Mouse (Mus musculus) brain, embryonic 14.5 days (tissue): ENCODE data around the gene Rrp9.

Source experiments
- CTCF ChIP-seq: fragments of 200-500 bp; IDR thresholded peaks from 2 replicates; pipeline ENCODE4 v1.5.1; 2012; ENCODE audit warnings: inconsistent platforms, mild to moderate bottlenecking, moderate library complexity, borderline replicate concordance; ENCODE audit not compliant: insufficient read depth, insufficient read length; ENCODE audit errors: extremely low read depth
- POLR2A ChIP-seq: fragments of 200-500 bp; IDR thresholded peaks from 2 replicates; pipeline ENCODE4 v1.6.1; 2012; ENCODE audit warnings: mild to moderate bottlenecking, inconsistent platforms, borderline replicate concordance; ENCODE audit not compliant: poor library complexity, insufficient read depth, insufficient read length, severe bottlenecking; ENCODE audit errors: extremely low read depth

DNA sequence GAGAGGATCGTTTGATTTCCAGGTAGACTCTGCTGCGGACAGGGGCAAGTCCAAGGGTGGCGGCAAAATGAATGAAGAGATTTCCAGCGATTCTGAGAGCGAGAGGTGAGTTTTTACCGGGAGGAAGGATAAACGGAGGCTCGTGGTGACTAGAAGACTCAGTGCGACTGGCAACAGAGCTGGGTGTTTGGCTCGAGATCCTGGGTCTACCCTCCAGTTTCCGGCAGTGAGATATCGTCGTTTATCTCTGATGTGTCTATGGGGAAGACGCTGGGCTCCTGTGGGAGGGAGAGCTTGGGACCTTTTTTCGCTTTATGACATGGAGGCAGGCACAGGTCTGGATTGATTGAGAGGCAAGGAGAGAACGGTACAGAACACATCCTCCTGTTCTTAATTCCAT, 1.9 kb downstream of the Rrp9 start:
- TF ChIP-seq CTCF (no peak), POLR2A (no peak)
